Mouse (Mus musculus): Measurements from ENCODE around the gene Nat8f4.

DNA sequence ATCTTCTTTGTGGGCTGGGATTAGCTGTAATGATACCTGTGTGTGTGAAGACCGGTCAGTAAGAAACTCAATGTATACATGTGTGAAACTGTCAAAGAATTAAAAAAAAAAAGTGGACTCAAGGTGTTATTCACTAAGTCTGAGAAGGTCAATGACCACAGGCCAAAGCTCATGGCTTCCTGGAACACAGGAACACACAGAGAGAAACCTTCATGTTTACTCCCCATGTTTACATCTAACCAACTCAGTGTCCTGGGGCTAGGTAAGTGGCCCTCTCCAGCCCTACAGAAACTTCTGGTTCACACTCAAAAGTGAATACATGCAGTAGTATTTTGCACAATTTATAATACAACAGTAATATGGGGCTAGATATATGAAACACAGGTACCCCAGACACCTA lies 5.0 kb upstream of the Nat8f4 start:
- TF ChIP-seq CTCF (IDR thresholded peaks at IDR 0.05; ENCODE audit: extremely low read depth, insufficient read depth, insufficient read length, insufficient replicate concordance) (no peak), POLR2A (IDR thresholded peaks at IDR 0.05; ENCODE audit: low read depth, low read length) (no peak)

Measured in spleen, adult 2 months (tissue).